Mouse (Mus musculus) stomach, postnatal 0 days (tissue): ENCODE measurements around the gene Barx1. TPM values are rescaled to one million over a fixed set of nuclear protein-coding genes. Genes with fewer than 3 reads are reported as not detected.

Source experiments
- ATAC-seq: fragments of 200-750 bp; cut with Nextera tagmentation; 2 replicates; pipeline ENCODE4 v1.8.0; 2017; ENCODE audit not compliant: low FRiP score, low TSS enrichment
- DNase-seq: peaks from one replicate; pipeline ENCODE4 v3.0.0-alpha.2; 2016; ENCODE audit warnings: low spot score
- H3K27ac ChIP-seq: fragments of 300-500 bp; sonication (generic); replicated peaks from 2 replicates; pipeline ENCODE4 v1.5.1; 2014; ENCODE audit warnings: mild to moderate bottlenecking, control low read depth
- H3K27me3 ChIP-seq: fragments of 300-500 bp; sonication (generic); 2 replicates; pipeline ENCODE4 v1.6.1; 2014; ENCODE audit warnings: low read length; ENCODE audit not compliant: control insufficient read depth, insufficient read depth
- H3K36me3 ChIP-seq: fragments of 300-500 bp; sonication (generic); 2 replicates; pipeline ENCODE4 v1.6.1; 2014; ENCODE audit warnings: low read length, mixed read lengths; ENCODE audit not compliant: control insufficient read depth, insufficient read depth
- H3K4me1 ChIP-seq: fragments of 300-500 bp; sonication (generic); replicated peaks from 2 replicates; pipeline ENCODE4 v1.6.1; 2014; ENCODE audit warnings: antibody characterized with exemption; ENCODE audit not compliant: control insufficient read depth, insufficient read depth
- H3K4me2 ChIP-seq: fragments of 300-500 bp; sonication (generic); replicated peaks from 2 replicates; pipeline ENCODE4 v1.6.1; 2014; ENCODE audit warnings: low read depth, mild to moderate bottlenecking, control low read depth, moderate library complexity
- H3K4me3 ChIP-seq: fragments of 300-500 bp; sonication (generic); 2 replicates; pipeline ENCODE4 v1.5.1; 2014; ENCODE audit warnings: low read depth, low read length, control low read depth
- H3K9ac ChIP-seq: fragments of 300-500 bp; sonication (generic); 2 replicates; pipeline ENCODE4 v1.6.1; 2014; ENCODE audit warnings: mild to moderate bottlenecking, low read length, control low read depth, mixed read lengths
- H3K9me3 ChIP-seq: fragments of 300-500 bp; sonication (generic); 2 replicates; pipeline ENCODE4 v1.6.1; 2016; ENCODE audit warnings: low read length; ENCODE audit not compliant: control insufficient read depth
- CTCF ChIP-seq: IDR thresholded peaks from 2 replicates; pipeline ENCODE4 v1.5.1; 2016; ENCODE audit warnings: antibody characterized with exemption, low read depth, mild to moderate bottlenecking, moderate library complexity
- EP300 ChIP-seq: optimal IDR thresholded peaks from 2 replicates; pipeline ENCODE3; 2016; ENCODE audit warnings: antibody characterized with exemption
- WGBS: fragments of 180-500 bp; shearing (Covaris S2); extraction: QIAGEN DNeasy Blood & Tissue Kit; methylation state at CpG from one replicate; pipeline ENCODE4 v1.1.7; 2014; 5-methylcytosine and 5-hydroxymethylcytosine counted together
- polyA plus RNA-seq: library from polyadenylated mRNA; unstranded; fragments of >200 nt; fragmentation: Nextera tagmentation; extraction: Ambion mirVana; gene quantifications from 2 replicates; pipeline ENCODE4 v1.2.1, GENCODE M21; 2015

The Barx1 gene
- polyA plus RNA-seq: 164 and 201 TPM in 2 replicates

DNA sequence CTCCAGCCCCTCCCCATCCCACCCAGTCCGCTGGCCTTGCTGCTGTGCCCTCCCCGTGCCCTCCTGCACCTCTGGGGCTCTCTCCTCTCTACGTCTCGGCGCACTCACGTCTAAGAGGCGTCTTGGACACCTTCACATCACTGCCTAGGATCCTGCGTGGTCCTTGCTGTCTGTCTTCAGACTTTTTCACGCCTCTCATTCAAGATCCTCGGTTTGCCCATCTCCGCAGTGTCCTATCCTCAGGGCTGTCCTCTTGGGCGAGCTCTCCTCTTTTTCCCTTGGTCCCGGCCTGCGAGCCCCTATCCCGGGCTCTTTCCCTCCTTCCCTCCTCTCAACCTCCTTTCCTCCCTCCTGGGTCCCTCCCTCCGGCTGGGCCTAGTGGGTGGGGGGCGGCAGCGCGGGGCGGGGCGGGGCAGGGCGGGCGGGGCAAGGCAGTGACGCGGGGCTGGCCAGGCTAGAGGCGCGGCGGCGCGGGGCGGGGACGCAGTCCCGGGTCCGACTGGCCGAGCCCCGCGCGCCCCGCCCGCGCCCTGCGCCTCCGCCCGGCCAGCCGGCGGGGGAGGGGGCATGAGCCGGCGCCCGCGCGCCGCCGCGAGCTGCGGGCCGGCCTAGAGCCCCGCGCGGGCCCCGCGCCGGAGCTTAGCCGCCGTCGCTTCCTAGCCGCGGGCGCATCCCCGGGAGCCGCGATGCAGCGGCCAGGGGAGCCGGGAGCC, at the start of gene Barx1:
Gene Barx1, plus strand, starts transcription at position 568 of the 713 bp plus-strand sequence.
- H3K27ac ChIP-seq: peak within 1 kb of the TSS; percentile 94
- peak; percentile 63 for DNase-seq
- peak within 1 kb of the TSS; percentile 74 for H3K4me3 ChIP-seq
- no peaks in the 10 kb centered on the region; the same call in 1 of the 2 replicates for H3K27me3 ChIP-seq
- no peaks in the 10 kb centered on the region; the same call in 1 of the 2 replicates for H3K36me3 ChIP-seq
- H3K4me1 ChIP-seq: no peaks in the 10 kb centered on the region; the same call in 1 of the 2 replicates
- no peaks in the 10 kb centered on the region for H3K9me3 ChIP-seq
- peak; percentile 78 for ATAC-seq
- H3K4me2 ChIP-seq: peak within 1 kb of the TSS; percentile 67
- 1% methylated on average over 59 of the region's 73 CpGs for WGBS
- peak within 1 kb of the TSS; percentile 90 for H3K9ac ChIP-seq
- TF ChIP-seq EP300 (no peak), CTCF (no peak)

DNA sequence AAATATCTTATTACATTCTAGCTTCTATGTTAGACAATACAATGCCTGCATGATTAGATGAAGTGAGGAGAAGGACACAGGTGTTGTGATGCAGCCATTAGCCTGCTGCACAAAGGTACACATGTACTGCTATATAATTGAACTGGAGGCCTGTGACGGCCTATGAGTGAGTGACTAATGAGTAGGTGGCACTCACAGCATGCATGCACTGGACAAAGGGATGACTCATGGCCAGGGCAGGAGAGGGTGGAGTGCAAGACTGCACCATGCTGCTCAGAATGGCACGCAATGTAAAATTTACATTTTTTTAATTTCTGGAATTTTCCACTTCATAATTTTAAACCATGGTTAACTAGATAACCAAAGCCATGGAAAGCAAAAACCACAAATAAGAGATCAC, 48.3 kb upstream of the Barx1 start:
- H3K4me3 ChIP-seq: no peak overlapping the region
- H3K4me1 ChIP-seq: no peaks in the 10 kb centered on the region
- H3K36me3 ChIP-seq: no peaks in the 10 kb centered on the region
- no peak overlapping the region for H3K27ac ChIP-seq
- TF ChIP-seq EP300 (no peak), CTCF (no peak)
- no peak overlapping the region for H3K9ac ChIP-seq
- H3K27me3 ChIP-seq: no peaks in the 10 kb centered on the region
- H3K4me2 ChIP-seq: no peak overlapping the region
- DNase-seq (no peak), ATAC-seq (0 out of 2 replicates have a peak, but pooled peaks have one; percentile 60)
- H3K9me3 ChIP-seq: 0 out of 2 replicates have a peak, but pooled peaks cover 6% of the 10 kb centered on the region
- whole genome bisulfite sequencing: 85% methylated on average over 2 of the region's 2 CpGs

DNA sequence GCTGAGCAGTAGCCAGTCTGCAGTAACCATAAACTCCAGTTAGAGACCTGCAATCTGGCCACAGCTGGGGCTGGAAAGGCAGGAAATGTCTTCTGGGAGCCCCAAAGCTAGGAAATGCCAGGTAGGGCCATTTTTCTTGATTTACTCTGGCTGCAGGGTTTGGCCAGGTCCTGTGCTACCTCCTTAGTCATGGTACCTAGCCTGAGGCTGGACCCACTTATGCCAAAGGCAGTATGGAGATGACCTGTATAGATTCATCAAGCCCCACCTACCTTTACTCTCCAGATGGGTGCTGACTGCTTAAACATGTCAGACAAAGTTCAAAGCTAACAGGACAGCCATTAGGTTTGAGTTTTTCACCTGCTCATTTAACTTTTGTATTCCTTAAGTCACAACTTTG, 45.0 kb upstream of the Barx1 start:
- Histone ChIP-seq H3K4me2 (no peak overlapping the region), H3K9ac (no peak overlapping the region)
- TF ChIP-seq CTCF (no peak), EP300 (no peak)

DNA sequence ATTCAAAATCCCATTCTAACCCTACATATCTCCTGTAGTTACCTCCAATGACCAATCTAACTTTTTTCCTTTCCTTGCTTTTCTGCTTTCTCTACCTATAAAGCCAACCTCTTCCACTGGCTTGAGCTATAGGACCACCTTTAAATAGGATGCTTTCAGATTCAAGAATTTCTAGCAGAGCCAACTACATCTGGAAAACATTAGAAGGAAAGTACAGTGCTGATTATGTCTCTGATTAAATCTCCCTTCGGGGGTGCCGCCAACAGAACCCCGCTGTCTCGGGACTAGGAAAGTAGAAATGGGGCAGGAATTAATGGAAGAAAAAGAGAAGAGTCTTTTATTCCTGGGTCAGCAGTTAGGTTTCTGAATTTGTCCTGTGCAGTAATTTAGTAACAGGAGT, 43.9 kb upstream of the Barx1 start:
- DNase-seq (no peak), ATAC-seq (no peak)
- H3K27ac ChIP-seq: no peak overlapping the region
- no peak overlapping the region for H3K4me3 ChIP-seq
- 82% methylated on average over 4 of the region's 4 CpGs for WGBS
- no peak for TF ChIP-seq EP300
- TF ChIP-seq CTCF: no peak
- no peak overlapping the region for H3K9ac ChIP-seq
- no peak overlapping the region for H3K4me2 ChIP-seq
- no peaks in the 10 kb centered on the region for H3K36me3 ChIP-seq
- H3K27me3 ChIP-seq: no peaks in the 10 kb centered on the region
- H3K4me1 ChIP-seq: no peaks in the 10 kb centered on the region
- 0 out of 2 replicates have a peak, but pooled peaks cover 6% of the 10 kb centered on the region for H3K9me3 ChIP-seq

More for the DNA sequence above, 45.0 kb upstream of the Barx1 start:
- DNase-seq (no peak), ATAC-seq (no peak)
- Histone ChIP-seq H3K4me1 (no peaks in the 10 kb centered on the region), H3K27me3 (no peaks in the 10 kb centered on the region), H3K27ac (no peak overlapping the region), H3K9me3 (0 out of 2 replicates have a peak, but pooled peaks cover 6% of the 10 kb centered on the region), H3K36me3 (no peaks in the 10 kb centered on the region), H3K4me3 (no peak overlapping the region)

DNA sequence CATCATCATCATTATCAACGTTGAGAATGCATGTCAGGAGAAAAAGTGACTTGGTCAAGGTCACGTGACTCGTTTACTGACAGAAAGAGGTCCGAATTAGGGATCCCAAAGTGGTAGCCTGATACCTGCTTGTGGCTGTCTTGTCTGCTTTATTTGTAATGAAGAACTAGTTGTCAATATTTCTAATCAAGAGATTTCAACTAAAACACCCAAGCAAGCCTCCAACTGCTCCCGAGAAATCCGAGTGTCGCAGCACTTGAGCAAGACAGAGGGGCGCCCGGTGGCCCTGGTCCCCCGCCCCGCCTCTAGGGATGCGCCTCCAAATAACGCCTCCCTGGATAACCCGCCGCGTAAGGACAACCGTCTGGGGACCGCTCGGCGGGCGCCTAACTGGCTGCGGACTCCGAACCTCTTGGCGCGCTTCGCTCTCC, 37.8 kb upstream of the Barx1 start:
- Histone ChIP-seq H3K36me3 (no peaks in the 10 kb centered on the region), H3K27ac (peak overlapping the region; percentile 85), H3K4me1 (no peaks in the 10 kb centered on the region), H3K4me2 (peak overlapping the region; percentile 73), H3K9ac (peak overlapping the region; percentile 79), H3K4me3 (peak overlapping the region; percentile 59), H3K27me3 (no peaks in the 10 kb centered on the region), H3K9me3 (no peaks in the 10 kb centered on the region)
- DNase-seq: no peak
- ATAC-seq: no peak
- TF ChIP-seq EP300 (no peak), CTCF (0 out of 2 replicates have a peak, but pooled peaks have one; percentile 1)
- whole genome bisulfite sequencing: 2% methylated on average over 26 of the region's 26 CpGs
